Mouse (Mus musculus) heart, embryonic 15.5 days (tissue): Measurements from ENCODE around the gene Ncoa5. TPM values are rescaled to one million over a fixed set of nuclear protein-coding genes. Genes with fewer than 3 reads are reported as not detected.

Experiments
- ATAC-seq: fragments of 200-750 bp; cut with Nextera tagmentation; replicated peaks from 2 replicates; pipeline ENCODE4 v1.8.0; 2017; ENCODE audit warnings: low read depth, moderate TSS enrichment; ENCODE audit not compliant: insufficient number of reproducible peaks, insufficient read depth, low FRiP score
- H3K27ac ChIP-seq: fragments of 300-500 bp; sonication (generic); 2 replicates; pipeline ENCODE4 v1.5.1; 2015; ENCODE audit warnings: mild to moderate bottlenecking, inconsistent platforms
- H3K27me3 ChIP-seq: fragments of 300-500 bp; sonication (generic); 2 replicates; pipeline ENCODE4 v1.6.1; 2015; ENCODE audit warnings: inconsistent platforms
- H3K36me3 ChIP-seq: fragments of 300-500 bp; sonication (generic); 2 replicates; pipeline ENCODE4 v1.6.1; 2015; ENCODE audit warnings: mild to moderate bottlenecking, inconsistent platforms
- H3K4me1 ChIP-seq: fragments of 300-500 bp; sonication (generic); replicated peaks from 2 replicates; pipeline ENCODE4 v1.6.1; 2015; ENCODE audit warnings: inconsistent platforms
- H3K4me2 ChIP-seq: fragments of 300-500 bp; sonication (generic); 2 replicates; pipeline ENCODE4 v1.6.1; 2015; ENCODE audit warnings: inconsistent platforms, mild to moderate bottlenecking, moderate library complexity
- H3K4me3 ChIP-seq: fragments of 300-500 bp; sonication (generic); 2 replicates; pipeline ENCODE4 v1.5.1; 2015; ENCODE audit warnings: mild to moderate bottlenecking, inconsistent platforms
- H3K9ac ChIP-seq: fragments of 300-500 bp; sonication (generic); 2 replicates; pipeline ENCODE4 v1.6.1; 2015; ENCODE audit warnings: mild to moderate bottlenecking, inconsistent platforms
- H3K9me3 ChIP-seq: fragments of 300-500 bp; sonication (generic); replicated peaks from 2 replicates; pipeline ENCODE4 v1.6.1; 2016; ENCODE audit warnings: inconsistent platforms
- WGBS: fragments of 180-500 bp; shearing (Covaris S2); methylation state at CpG from one replicate; pipeline ENCODE4 v1.1.7; 2015; ENCODE audit warnings: mixed read lengths; 5-methylcytosine and 5-hydroxymethylcytosine counted together
- polyA plus RNA-seq: library from polyadenylated mRNA; unstranded; fragments of >200 nt; fragmentation: Nextera tagmentation; extraction: Ambion mirVana; gene quantifications from 2 replicates; pipeline ENCODE4 v1.2.1, GENCODE M21; 2015

Gene Ncoa5
- polyA plus RNA-seq, 1 experiment from 2014 or later, result 38.6 TPM

- no peaks in the 10 kb centered on the region for H3K9me3 ChIP-seq
- no peak overlapping the region for H3K9ac ChIP-seq
- H3K4me2 ChIP-seq, result no peak overlapping the region
- H3K4me1 ChIP-seq, result no peaks in the 10 kb centered on the region
- H3K36me3 ChIP-seq, result no peaks in the 10 kb centered on the region
- no peak for ATAC-seq
- no peak overlapping the region for H3K27ac ChIP-seq
- no peak overlapping the region for H3K4me3 ChIP-seq
- H3K27me3 ChIP-seq, result peaks cover 37% of the 10 kb centered on the region
- WGBS, result 75% methylated on average over 3 of the region's 3 CpGs
These were observed 43.6 kb downstream of the Ncoa5 start for GRCm38 (mm10) chr2:164991111-164991510.

GRCm38 (mm10) chr2:164988777-164989176 is 45.9 kb downstream of the Ncoa5 start:
- ATAC-seq, result no peak
- H3K4me2 ChIP-seq, result no peak overlapping the region
- WGBS, result 54% methylated on average over 11 of the region's 13 CpGs

GRCm38 (mm10) chr2:164986371-164987027 is 48.2 kb downstream of the Ncoa5 start:
- WGBS, result 53% methylated on average over 14 of the region's 14 CpGs
- ATAC-seq, result no peak
- Histone ChIP-seq H3K4me3 (no peak overlapping the region), H3K4me2 (no peak overlapping the region), H3K9me3 (no peaks in the 10 kb centered on the region), H3K36me3 (no peaks in the 10 kb centered on the region), H3K27me3 (0 out of 2 replicates have a peak, but pooled peaks cover 10% of the 10 kb centered on the region), H3K4me1 (no peaks in the 10 kb centered on the region), H3K27ac (no peak overlapping the region), H3K9ac (no peak overlapping the region)

More at GRCm38 (mm10) chr2:164988777-164989176, 45.9 kb downstream of the Ncoa5 start:
- Histone ChIP-seq H3K4me1 (no peaks in the 10 kb centered on the region), H3K27me3 (peaks cover 17% of the 10 kb centered on the region; the same call in 1 of the 2 replicates), H3K9me3 (no peaks in the 10 kb centered on the region), H3K4me3 (no peak overlapping the region), H3K27ac (no peak overlapping the region), H3K36me3 (no peaks in the 10 kb centered on the region), H3K9ac (no peak overlapping the region)

GRCm38 (mm10) chr2:164985962-164986361 is 48.7 kb downstream of the Ncoa5 start:
- H3K9ac ChIP-seq, result no peak overlapping the region
- no peak for ATAC-seq
- H3K4me1 ChIP-seq, result no peaks in the 10 kb centered on the region
- no peak overlapping the region for H3K4me3 ChIP-seq
- no peak overlapping the region for H3K4me2 ChIP-seq
- no peak overlapping the region for H3K27ac ChIP-seq
- 0 out of 2 replicates have a peak, but pooled peaks cover 5% of the 10 kb centered on the region for H3K27me3 ChIP-seq
- no peaks in the 10 kb centered on the region for H3K9me3 ChIP-seq
- H3K36me3 ChIP-seq, result no peaks in the 10 kb centered on the region
- 68% methylated on average over 6 of the region's 6 CpGs for WGBS

GRCm38 (mm10) chr2:164979749-164980148 is 54.9 kb downstream of the Ncoa5 start:
- H3K4me1 ChIP-seq, result no peaks in the 10 kb centered on the region
- H3K36me3 ChIP-seq, result no peaks in the 10 kb centered on the region
- H3K27ac ChIP-seq, result no peak overlapping the region
- ATAC-seq, result no peak
- WGBS, result 22% methylated on average over 7 of the region's 7 CpGs
- peaks cover 21% of the 10 kb centered on the region for H3K27me3 ChIP-seq
- no peak overlapping the region for H3K9ac ChIP-seq
- H3K4me3 ChIP-seq, result no peak overlapping the region
- no peak overlapping the region for H3K4me2 ChIP-seq
- H3K9me3 ChIP-seq, result no peaks in the 10 kb centered on the region

GRCm38 (mm10) chr2:164975611-164976010 is 59.1 kb downstream of the Ncoa5 start:
- H3K4me3 ChIP-seq, result no peak overlapping the region
- H3K9ac ChIP-seq, result no peak overlapping the region
- no peaks in the 10 kb centered on the region for H3K9me3 ChIP-seq
- ATAC-seq, result no peak
- peaks cover 54% of the 10 kb centered on the region for H3K27me3 ChIP-seq
- H3K27ac ChIP-seq, result no peak overlapping the region
- H3K4me1 ChIP-seq, result peaks cover 5% of the 10 kb centered on the region; the same call in 1 of the 2 replicates
- H3K4me2 ChIP-seq, result no peak overlapping the region
- no peaks in the 10 kb centered on the region for H3K36me3 ChIP-seq
- 68% methylated on average over 6 of the region's 6 CpGs for WGBS

- Histone ChIP-seq H3K27ac (no peak overlapping the region), H3K36me3 (no peaks in the 10 kb centered on the region), H3K4me2 (no peak overlapping the region), H3K9ac (no peak overlapping the region), H3K4me3 (no peak overlapping the region), H3K27me3 (peaks cover 77% of the 10 kb centered on the region), H3K4me1 (peaks cover 16% of the 10 kb centered on the region), H3K9me3 (no peaks in the 10 kb centered on the region)
- ATAC-seq, result no peak
- WGBS, result 40% methylated on average over 5 of the region's 5 CpGs
These were observed 62.0 kb downstream of the Ncoa5 start for GRCm38 (mm10) chr2:164972646-164973045.

- H3K27ac ChIP-seq, result no peak overlapping the region
- peak overlapping the region; percentile 9; the same call in 1 of the 2 replicates for H3K4me3 ChIP-seq
- no peak for ATAC-seq
- peak overlapping the region; percentile 4; the same call in 1 of the 2 replicates for H3K4me2 ChIP-seq
- no peaks in the 10 kb centered on the region for H3K9me3 ChIP-seq
- peaks cover 17% of the 10 kb centered on the region for H3K4me1 ChIP-seq
- peaks cover 89% of the 10 kb centered on the region for H3K27me3 ChIP-seq
- H3K36me3 ChIP-seq, result no peaks in the 10 kb centered on the region
- no peak overlapping the region for H3K9ac ChIP-seq
- WGBS, result under 1% methylated on average over 40 of the region's 42 CpGs
These were observed 64.0 kb downstream of the Ncoa5 start for GRCm38 (mm10) chr2:164970631-164971196.

GRCm38 (mm10) chr2:164969348-164969781 is 65.3 kb downstream of the Ncoa5 start:
- no peak for ATAC-seq
- peaks cover 93% of the 10 kb centered on the region for H3K27me3 ChIP-seq
- no peaks in the 10 kb centered on the region for H3K36me3 ChIP-seq
- no peak overlapping the region for H3K9ac ChIP-seq
- H3K4me3 ChIP-seq, result no peak overlapping the region
- H3K4me2 ChIP-seq, result no peak overlapping the region
- 3% methylated on average over 21 of the region's 21 CpGs for WGBS
- no peaks in the 10 kb centered on the region for H3K9me3 ChIP-seq
- H3K4me1 ChIP-seq, result peaks cover 17% of the 10 kb centered on the region
- H3K27ac ChIP-seq, result no peak overlapping the region

- H3K9me3 ChIP-seq, result no peaks in the 10 kb centered on the region
- no peak overlapping the region for H3K27ac ChIP-seq
- peak overlapping the region; percentile 55 for H3K4me2 ChIP-seq
- H3K4me3 ChIP-seq, result peak overlapping the region; percentile 31
- WGBS, result 1% methylated on average over 24 of the region's 29 CpGs
- no peak overlapping the region for H3K9ac ChIP-seq
- no peaks in the 10 kb centered on the region for H3K36me3 ChIP-seq
- peaks cover 17% of the 10 kb centered on the region for H3K4me1 ChIP-seq
- peaks cover 93% of the 10 kb centered on the region for H3K27me3 ChIP-seq
- no peak for ATAC-seq
These were observed 66.2 kb downstream of the Ncoa5 start for GRCm38 (mm10) chr2:164968451-164968851.

- Histone ChIP-seq H3K27me3 (peaks cover 93% of the 10 kb centered on the region), H3K4me2 (peak overlapping the region; percentile 55), H3K4me1 (peaks cover 17% of the 10 kb centered on the region), H3K36me3 (no peaks in the 10 kb centered on the region), H3K9ac (no peak overlapping the region), H3K4me3 (peak overlapping the region; percentile 31), H3K27ac (no peak overlapping the region), H3K9me3 (no peaks in the 10 kb centered on the region)
- 3% methylated on average over 61 of the region's 65 CpGs for WGBS
- no peak for ATAC-seq
These were observed 66.8 kb downstream of the Ncoa5 start for GRCm38 (mm10) chr2:164967761-164968440.
